Mouse (Mus musculus): ENCODE measurements around the gene Vmn1r207-ps.
"Not testable (repeated sequence)": the region's sequence is repeated elsewhere in the genome, so short reads cannot be mapped to it uniquely, and the experiment has no call there.

Vmn1r207-ps gene

DNA sequence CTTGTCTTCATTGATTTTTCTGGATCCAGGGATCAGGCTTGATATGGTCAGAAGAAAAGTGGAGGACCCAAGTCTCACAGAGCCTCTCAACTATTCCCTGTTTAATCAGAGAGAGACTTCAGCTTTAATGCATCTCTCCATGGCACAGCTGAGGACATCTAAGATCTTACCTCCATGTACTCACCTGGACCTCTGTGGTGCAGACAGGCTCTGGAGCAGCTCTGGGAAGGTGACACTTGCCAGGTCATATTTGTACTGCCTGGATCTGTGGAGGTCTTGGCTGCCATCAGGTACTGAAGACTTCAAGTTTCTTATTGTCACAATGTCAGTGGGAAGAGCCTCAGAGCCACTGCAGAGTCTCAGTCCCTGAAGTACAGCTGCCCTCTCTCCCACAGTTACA is at the start of gene Vmn1r207-ps:
TSS of gene Vmn1r207-ps (minus strand) at position 101 of the 400 bp plus-strand sequence.
- not testable (repeated sequence) for DNase-seq

DNA sequence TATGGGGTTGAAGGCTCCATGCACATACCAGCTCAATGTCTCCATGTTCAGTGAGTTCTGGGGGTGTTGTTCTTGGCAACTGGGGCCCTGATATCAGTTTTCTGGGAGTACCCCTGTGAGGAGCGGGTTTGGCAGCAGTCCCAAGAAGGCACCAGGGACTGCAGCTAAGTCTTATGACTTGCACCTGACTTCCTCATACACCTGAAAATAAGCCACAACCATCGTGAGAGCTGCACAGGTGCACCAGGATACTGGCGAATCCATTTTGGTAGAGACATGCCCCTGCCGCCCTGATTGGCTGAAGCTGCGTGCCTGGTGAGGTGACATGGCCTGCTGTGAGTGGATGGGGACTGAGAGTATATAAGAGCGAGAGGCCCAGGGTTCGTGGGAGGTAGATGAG is 47.9 kb upstream of the Vmn1r207-ps start, which contains the start of gene Vmn1r208:
TSS of gene Vmn1r208 (minus strand) at position 101 of the 400 bp plus-strand sequence.
- not testable (repeated sequence) for DNase-seq

DNA sequence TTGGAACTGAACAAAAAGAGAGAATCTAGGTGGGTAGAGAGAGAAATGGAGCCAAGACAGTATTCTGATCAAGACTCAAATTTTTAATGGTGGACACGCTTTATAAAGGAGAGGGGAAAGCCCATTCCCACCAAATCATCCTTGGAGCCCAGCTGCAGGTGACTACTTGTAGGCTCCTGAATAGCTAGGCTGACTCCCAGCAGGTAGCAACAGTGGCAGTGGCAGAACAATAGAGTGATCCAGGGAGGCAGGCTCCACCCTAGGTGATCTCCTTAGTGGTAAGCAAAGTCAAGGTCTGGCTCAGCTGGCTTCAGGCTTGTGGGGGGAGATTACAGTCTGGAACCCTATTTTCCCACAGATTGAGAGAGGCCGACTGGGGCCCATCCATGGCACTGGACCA is 42.2 kb upstream of the Vmn1r207-ps start:
- not testable (repeated sequence) for DNase-seq

DNA sequence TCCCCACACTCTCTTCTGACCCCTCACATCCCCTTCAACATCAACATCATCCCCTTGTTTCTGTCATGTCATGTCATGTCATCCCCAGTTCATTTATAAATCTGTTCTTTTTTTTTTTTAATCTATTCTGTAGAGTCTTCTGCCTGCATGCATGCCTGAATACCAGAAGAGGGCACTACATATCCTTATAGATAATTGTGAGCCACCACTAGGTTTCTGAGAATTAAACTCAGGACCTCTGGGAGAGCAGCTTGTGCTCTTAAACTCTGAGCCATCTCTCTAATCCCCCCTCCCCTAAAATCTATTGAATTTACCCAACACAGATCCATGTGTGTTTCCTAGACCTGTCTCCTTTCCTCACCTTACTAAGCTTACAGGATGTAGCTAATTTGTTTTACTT is 18.1 kb upstream of the Vmn1r207-ps start:
- no peak for DNase-seq

DNA sequence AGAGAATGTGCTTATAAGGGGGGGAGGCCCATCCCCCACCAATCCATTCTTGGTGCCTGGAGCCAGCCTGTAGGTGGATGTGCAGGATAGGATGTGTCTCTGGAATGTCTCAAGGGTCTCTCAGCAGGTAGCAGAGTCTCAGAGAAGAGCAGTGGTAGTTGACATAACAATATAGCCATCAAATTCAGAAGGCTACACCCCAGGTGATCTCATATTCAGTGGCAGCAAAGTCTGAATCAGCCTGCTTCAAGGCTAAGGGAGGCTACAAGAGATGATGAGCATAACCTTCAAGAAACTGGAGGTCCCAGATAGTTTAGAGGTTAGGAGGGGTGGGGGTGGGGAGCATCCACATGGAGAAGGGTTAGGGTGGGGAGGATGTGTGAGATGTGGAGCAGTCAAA is 22.5 kb downstream of the Vmn1r207-ps start:
- DNase-seq: not testable (repeated sequence)

DNA sequence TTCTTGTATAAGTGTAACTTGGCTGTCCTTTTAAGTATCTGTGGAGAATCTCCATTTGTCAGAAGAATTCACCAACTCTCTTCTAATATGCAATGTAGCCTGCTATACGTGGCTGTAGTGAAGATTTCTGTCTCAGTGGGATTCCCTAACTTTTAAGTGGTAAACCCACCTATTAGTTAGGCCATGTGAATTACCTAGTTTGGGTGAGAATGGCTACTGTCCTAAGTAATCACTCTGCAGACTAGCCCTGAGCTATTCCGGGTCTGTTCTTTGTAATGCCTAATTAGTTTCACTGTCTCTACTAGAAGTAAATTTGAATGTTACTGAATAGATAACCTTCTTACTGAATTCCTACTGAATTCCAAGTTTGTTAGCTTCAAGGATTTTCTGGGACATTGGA is 26.5 kb downstream of the Vmn1r207-ps start:
- not testable (repeated sequence) for DNase-seq
